Mouse (Mus musculus) neutrophil, adult 59 days (primary cell): ENCODE results near the gene Zfp263. TPM values are rescaled to one million over a fixed set of nuclear protein-coding genes. Genes with fewer than 3 reads are reported as not detected.

ENCODE experiments used
- total RNA-seq, 2 experiments: library from RNA; stranded (reverse); gene quantifications; 1 replicate in 1 of 2; 2 replicates in 1 of 2; pipeline ENCODE4 v1.2.4; 2023

Zfp263 gene
- 10 to 100 TPM; 28.8 to 43.6 TPM for total RNA-seq

GRCm38 (mm10) chr16:3743503-3744185 is at the start of gene Zfp263:
Zfp263 (plus strand) TSS chr16:3744093.

GRCm38 (mm10) chr16:3717980-3718379 is 25.9 kb upstream of the Zfp263 start, which contains the start of gene Mefv:
Mefv (minus strand) TSS chr16:3718097.

Other genes with a start within 250 kb of the Zfp263 start
- gene Olfr161, start 153.1 kb upstream of the Zfp263 start, total RNA-seq, result not detected
- 10 to 100 TPM; 28.1 to 32.6 TPM for gene Mefv, start 26.0 kb upstream of the Zfp263 start, total RNA-seq
- gene Olfr15, start 86.8 kb downstream of the Zfp263 start, total RNA-seq, result not detected
- under 1 TPM; 0.42 to 0.44 TPM for gene Zfp174, start 103.2 kb downstream of the Zfp263 start, total RNA-seq
- gene Naa60, start 128.3 kb downstream of the Zfp263 start, total RNA-seq, result 100 to 1,000 TPM; 118 to 123 TPM
- gene Zfp597, start 140.5 kb downstream of the Zfp263 start, total RNA-seq, result 10 to 100 TPM; 18.8 to 23.0 TPM
- 1 to 10 TPM; 1.4 to 1.7 TPM for gene Gm20695, start 140.6 kb downstream of the Zfp263 start, total RNA-seq
- 1 to 10 TPM; 6.4 to 7.7 TPM for gene 1700037C18Rik, start 164.6 kb downstream of the Zfp263 start, total RNA-seq
- 10 to 100 TPM in 1 of 2 experiments, 1 to 10 TPM in 1; 9.8 to 12.7 TPM for gene Cluap1, start 164.7 kb downstream of the Zfp263 start, total RNA-seq
- gene Nlrc3, start 232.5 kb downstream of the Zfp263 start, total RNA-seq, result 1 to 10 TPM in 1 of 2 experiments, under 1 TPM in 1; 0.82 to 1.2 TPM